Mouse (Mus musculus) embryo, embryonic 11.5 days (tissue): ENCODE measurements at regions not wholly inside any gene's neighbourhood (a gene's known extent, or its start where the extent isn't known, plus 50 kb on each side); places are given as distances from the start of the nearest gene placed in this dataset.
A peak's percentile ranks its signal among the peaks of the same experiment; 100 is the strongest.

Experiments
- DNase-seq: peaks from one replicate; pipeline ENCODE4 v3.0.0-alpha.2; 2012; ENCODE audit warnings: low read depth, low spot score

GRCm38 (mm10) chrX:60833456-60833855 lies 59.8 kb downstream of the Sox3 start:
- no peak for DNase-seq

DNA sequence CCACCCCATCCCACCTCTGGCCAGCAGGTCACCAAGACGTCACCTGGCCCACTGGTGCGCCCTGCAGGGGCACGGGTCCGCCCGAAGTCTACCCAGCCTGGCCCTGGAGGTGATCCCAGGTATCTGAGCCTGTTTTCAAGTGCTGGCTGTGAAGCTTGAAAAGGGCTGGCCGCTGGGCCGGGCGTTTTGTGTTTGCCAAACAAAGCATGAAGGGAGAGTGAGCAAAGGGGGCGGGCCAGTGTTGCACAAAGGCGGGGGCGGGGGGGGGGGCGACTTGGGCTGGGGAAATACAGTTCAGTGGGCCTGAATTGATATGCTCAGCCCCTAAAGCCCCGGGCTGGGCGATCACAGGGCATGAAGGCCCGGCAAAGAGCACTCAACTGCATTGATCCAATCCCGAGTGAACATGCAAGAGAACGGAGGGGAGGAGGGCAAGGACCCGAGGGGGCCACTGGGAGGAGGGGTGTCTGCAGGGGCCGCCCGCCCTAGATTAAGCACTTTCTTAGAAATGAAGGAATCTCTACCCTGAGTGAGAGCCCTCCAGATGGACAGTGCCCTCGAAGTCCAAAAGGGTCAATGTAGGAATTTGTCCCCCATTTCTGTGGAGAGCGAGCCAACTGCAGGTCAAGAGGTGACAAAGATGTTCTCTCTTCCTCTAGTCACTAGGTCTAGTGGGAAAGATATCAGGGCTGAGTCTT lies 61.8 kb downstream of the Sox3 start:
- DNase-seq = peak; percentile 2

DNA sequence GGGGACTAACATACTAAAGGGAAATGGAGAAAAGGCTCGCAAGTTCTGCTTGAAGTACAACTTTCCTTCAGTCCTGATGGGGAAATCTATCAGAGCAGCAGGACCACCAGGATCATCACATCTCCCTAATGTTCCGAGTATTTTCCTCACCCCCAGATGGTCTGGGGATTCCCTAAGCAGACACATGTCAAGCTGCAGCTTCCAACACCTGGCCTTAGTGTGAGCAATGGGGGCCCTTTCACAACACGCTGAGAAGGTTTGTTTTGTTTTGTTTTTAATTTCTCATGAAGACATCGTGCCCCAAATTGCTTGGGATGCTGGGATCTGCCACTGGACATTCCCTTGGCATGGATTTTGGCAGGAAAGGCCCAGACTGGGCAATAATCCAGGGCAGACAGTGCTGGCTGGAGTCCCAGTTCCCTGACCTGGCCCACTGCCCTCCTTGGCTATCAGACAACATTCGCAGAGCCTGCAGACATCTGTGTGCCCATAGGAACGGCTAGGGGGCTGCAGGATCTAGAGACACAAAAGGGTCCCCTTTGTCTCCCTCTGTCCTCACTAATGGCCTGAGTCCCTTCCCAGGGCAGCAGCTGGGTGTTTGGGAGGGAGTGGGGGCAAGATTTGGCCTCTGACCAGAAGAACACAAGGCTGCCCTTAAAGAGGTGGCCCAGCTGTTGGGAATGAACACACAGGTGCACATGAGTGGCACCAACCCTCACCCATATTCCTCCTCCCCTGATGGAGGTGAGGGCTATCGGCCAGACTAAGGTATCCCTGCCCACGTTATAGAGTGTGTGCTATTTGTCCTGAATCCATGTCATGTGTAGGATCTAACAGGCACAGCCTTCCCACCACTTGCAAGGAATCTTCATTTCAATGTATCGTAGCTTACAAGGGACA lies 67.8 kb downstream of the Sox3 start:
- no peak for DNase-seq

- DNase-seq = no peak
Observed at GRCm38 (mm10) chrX:60798567-60798966, 94.7 kb downstream of the Sox3 start.

- DNase-seq = no peak
Observed at GRCm38 (mm10) chrX:60780766-60781165, 112.5 kb downstream of the Sox3 start.

GRCm38 (mm10) chrX:60780161-60780560 lies 113.1 kb downstream of the Sox3 start:
- no peak for DNase-seq

DNA sequence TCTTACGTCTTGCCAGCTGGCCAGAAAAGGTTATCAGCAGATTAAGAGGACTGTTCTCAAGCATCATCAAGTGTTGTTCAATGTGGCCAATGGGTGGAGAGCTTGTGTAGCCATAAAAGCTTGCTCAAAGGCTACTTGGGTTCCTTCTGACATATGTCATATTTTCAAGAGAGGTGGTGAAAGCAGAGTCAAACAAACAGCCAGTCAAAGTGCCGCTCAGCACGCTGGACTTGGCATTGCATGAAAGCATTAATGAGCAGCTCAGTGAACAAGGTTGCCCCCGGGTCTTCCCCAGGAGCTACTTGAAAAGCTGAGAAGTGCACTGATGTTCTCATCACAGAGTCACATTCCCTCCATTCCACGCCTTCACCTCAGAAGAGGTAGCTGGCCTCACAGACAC lies 119.6 kb downstream of the Sox3 start:
- DNase-seq = no peak

GRCm38 (mm10) chrX:60772439-60772838 lies 120.8 kb downstream of the Sox3 start:
- DNase-seq = no peak

- DNase-seq = no peak
Observed at GRCm38 (mm10) chrX:60750456-60750855, 142.8 kb downstream of the Sox3 start.

DNA sequence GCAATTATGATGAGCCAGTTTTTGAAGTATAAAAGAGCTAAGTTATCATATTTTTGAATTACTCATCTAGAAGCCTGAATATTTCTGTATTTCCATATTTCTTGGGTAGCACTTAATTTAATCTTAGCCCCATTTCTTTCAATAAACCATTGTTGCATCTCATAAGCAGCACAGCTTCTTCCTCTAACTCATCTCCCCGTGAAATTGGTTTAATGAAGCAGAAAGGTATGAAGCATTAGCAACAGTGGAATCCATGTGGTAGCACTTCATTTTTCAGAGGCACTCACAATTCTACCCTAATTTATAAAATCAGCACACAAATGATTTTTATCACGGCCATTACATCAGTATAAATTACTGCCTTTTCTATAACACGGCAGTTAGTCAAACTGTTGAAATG lies 149.3 kb downstream of the Sox3 start:
- no peak for DNase-seq

DNA sequence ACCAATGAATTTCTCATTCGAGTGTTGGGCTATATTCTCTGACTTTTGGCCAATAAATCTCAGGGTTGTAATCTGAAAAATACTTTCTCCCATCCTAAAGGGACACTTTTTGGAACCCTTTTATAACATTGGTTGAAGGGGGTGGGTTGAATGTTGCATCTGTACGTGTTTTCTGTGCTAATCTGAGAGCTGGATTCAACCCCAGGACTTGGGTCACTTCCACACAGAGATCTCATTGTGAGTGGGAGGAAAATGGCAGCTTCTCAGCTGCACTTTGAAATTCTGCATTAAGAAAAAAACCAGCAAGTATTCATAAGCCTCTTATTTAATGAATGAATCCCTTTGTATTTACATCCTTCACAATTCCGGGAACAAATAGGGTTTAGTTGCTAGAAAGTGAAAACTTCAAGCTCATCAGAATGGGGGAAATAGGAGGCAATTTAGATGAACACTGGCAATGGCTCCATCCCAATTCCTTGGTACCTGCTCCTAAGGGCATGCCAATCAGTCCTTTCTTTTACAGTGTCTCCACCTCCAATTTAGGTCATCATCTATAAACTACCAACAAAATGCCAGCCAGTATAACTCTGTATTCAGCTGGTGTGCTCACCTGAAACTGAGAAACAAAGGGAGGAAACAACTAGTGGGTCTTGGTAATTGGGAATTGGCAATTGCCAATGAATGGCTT lies 150.1 kb downstream of the Sox3 start:
- DNase-seq = no peak

GRCm38 (mm10) chrX:60719428-60720151 lies 127.1 kb upstream of the Atp11c start:
- no peak for DNase-seq

DNA sequence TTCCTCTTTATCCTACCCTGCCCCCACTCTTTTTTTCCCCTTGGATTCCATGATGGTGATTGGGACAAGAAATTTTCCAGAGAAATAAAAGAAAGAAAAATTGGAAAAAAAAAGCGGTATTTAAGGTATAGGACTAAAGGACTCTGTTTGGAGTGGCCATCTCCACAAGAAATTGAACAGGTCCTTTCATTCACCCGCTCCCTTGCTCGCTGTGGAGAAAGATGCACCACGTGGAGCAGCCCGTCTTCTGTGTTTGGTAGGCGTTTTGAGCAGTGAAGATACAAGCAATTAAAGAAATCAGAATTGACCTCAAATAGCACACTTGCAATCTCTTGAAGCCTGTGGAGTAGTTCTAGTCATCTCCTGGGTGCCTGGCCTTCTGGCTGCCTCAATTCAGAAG lies 126.3 kb upstream of the Atp11c start:
- DNase-seq = no peak

DNA sequence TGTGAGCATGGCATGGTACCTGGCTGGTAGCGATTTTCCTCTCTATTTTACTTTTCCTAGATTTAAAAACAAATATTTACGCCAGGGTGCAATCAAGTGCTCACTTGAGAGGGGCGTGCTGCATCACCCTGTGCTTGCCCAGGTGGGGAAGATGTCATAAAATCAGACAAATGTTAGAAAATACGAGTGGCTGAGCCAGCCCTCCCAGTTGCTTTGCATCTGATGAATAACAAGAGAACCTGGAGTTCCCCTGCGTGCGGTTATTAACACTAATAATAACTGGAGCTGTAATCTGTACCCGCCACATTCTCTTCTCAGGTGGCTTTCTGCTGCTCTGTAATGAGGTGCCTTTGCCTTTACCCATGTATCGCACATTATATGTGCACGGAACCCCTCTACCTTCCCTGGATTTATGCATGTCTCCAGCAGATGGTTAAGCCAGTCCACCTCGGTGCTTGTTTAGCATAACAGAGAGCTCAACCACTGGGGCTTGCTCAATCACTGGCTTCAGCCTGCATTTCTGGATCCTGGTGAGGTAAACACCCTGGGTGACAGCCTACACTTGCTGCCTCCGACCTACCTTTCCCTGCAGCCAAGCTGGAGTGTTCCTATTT lies 125.8 kb upstream of the Atp11c start:
- DNase-seq = no peak

GRCm38 (mm10) chrX:60681036-60681706 lies 88.7 kb upstream of the Atp11c start:
- DNase-seq = no peak

DNA sequence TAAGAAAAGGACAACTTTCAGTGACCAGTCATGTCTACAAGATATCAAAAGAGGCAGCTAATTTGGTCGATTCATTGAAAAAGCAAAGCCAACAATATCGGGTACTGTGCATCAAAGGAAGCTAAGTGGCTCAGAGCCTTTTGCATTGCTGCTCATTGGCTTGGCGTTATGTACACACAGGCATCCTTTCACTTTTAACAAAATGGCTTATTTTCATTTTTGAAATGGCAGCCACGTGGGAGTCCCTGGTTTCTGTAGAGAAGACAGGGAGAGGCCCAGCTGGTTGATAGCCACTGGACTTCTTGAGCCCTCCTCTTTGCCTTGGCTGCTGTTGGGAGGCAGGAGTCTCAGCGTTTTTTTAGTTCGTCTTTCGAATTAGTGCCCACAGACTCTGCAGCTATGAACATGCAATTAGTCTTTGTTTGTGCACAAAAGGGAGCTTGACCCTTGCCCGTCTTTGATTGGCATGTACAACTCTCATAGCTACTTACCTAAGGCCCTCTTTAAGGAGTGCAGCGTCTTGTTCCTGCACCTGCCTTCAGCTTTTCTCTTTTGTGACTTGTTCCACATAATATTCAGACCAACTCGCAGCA lies 52.3 kb upstream of the Atp11c start:
- DNase-seq = no peak
